Mouse (Mus musculus): ENCODE measurements around the gene Foxn3.

DNA sequence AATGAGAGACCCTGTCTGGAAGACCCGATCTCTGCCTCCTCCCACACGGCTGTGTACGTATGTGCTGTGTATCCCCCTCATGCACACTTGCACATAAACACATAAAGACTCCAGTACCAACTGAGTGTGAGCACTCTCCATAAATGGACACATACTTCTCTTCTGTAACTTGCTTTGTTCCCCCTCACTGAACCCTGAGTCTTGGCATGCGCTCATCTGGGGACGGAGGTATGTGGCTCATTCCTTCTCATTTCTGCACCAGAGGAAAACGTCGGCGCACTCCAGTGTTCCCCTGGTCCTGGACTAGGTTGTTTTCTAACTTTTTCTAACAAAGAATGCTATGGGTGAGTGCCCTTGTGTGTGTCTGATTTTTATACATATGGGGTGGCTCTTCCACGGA is 325.9 kb downstream of the Foxn3 start:
- TF ChIP-seq POLR2A (IDR thresholded peaks at IDR 0.05; ENCODE audit: insufficient read length, low read depth) (no peak), MYOG (IDR thresholded peaks at IDR 0.05; ENCODE audit: control insufficient read depth in 1 of 3, insufficient read depth in 1 of 3, insufficient read length in 2 of 3, low read depth in 2 of 3) (no peak), MYOD1 (IDR thresholded peaks at IDR 0.05; ENCODE audit: control insufficient read depth in 1 of 3, insufficient read length in 2 of 3, low read depth in 2 of 3) (no peak), POLR2AphosphoS2 (IDR thresholded peaks at IDR 0.05; ENCODE audit: insufficient read length, low read depth) (no peak), TCF3 (IDR thresholded peaks at IDR 0.05; ENCODE audit: insufficient read length, low read depth) (no peak), CEBPB (IDR thresholded peaks at IDR 0.05; ENCODE audit: insufficient read depth, poor library complexity, severe bottlenecking) (no peak), E2F4 (IDR thresholded peaks at IDR 0.05; ENCODE audit: insufficient read depth) (no peak), MAX (IDR thresholded peaks at IDR 0.05; ENCODE audit: low read depth) (no peak)

Data from myocyte (in vitro differentiated cells).